Mouse (Mus musculus) limb, embryonic 11.5 days (tissue): ENCODE results near the gene AC192777.2. TPM values are rescaled to one million over a fixed set of nuclear protein-coding genes. Genes with fewer than 3 reads are reported as not detected.
"Not testable (repeated sequence)": the region's sequence is repeated elsewhere in the genome, so short reads cannot be mapped to it uniquely, and the experiment has no call there.

ENCODE experiments used
- ATAC-seq: fragments of 200-750 bp; cut with Nextera tagmentation; 2 replicates; pipeline ENCODE4 v1.8.0; 2017; ENCODE audit warnings: low read depth; ENCODE audit not compliant: insufficient number of reproducible peaks, low FRiP score, low TSS enrichment
- DNase-seq: peaks from one replicate; pipeline ENCODE4 v3.0.0-alpha.2; 2015; ENCODE audit warnings: low spot score
- H3K27ac ChIP-seq: fragments of 300-500 bp; sonication (generic); replicated peaks from 2 replicates; pipeline ENCODE4 v1.5.1; 2014; ENCODE audit warnings: low read depth, mild to moderate bottlenecking, low read length
- H3K27me3 ChIP-seq: fragments of 300-500 bp; sonication (generic); 2 replicates; pipeline ENCODE4 v1.6.1; 2014; ENCODE audit warnings: mild to moderate bottlenecking, low read length, mixed read lengths; ENCODE audit not compliant: control insufficient read depth, insufficient read depth
- H3K36me3 ChIP-seq: fragments of 300-500 bp; sonication (generic); 2 replicates; pipeline ENCODE4 v1.6.1; 2014; ENCODE audit warnings: mild to moderate bottlenecking, low read length, moderate library complexity, mixed read lengths; ENCODE audit not compliant: control insufficient read depth, insufficient read depth
- H3K4me1 ChIP-seq: fragments of 300-500 bp; sonication (generic); 2 replicates; pipeline ENCODE4 v1.6.1; 2014; ENCODE audit warnings: low read length, mixed read lengths; ENCODE audit not compliant: control insufficient read depth, insufficient read depth
- H3K4me2 ChIP-seq: fragments of 300-500 bp; sonication (generic); 2 replicates; pipeline ENCODE4 v1.6.1; 2014; ENCODE audit warnings: low read depth, mild to moderate bottlenecking, moderate library complexity; ENCODE audit not compliant: severe bottlenecking
- H3K4me3 ChIP-seq: fragments of 300-500 bp; sonication (generic); 2 replicates; pipeline ENCODE4 v1.5.1; 2014; ENCODE audit warnings: low read depth, low read length
- H3K9ac ChIP-seq: fragments of 300-500 bp; sonication (generic); 2 replicates; pipeline ENCODE4 v1.6.1; 2014; ENCODE audit warnings: mild to moderate bottlenecking, low read length
- H3K9me3 ChIP-seq: fragments of 300-500 bp; sonication (generic); 2 replicates; pipeline ENCODE4 v1.6.1; 2016; ENCODE audit warnings: low read length; ENCODE audit not compliant: control insufficient read depth
- WGBS: fragments of 180-500 bp; shearing (Covaris S2); extraction: QIAGEN DNeasy Blood & Tissue Kit; methylation state at CpG from one replicate; pipeline ENCODE4 v1.1.7; 2014; 5-methylcytosine and 5-hydroxymethylcytosine counted together
- microRNA-seq: library from miRNA; unstranded; fragments of <30 nt; microRNA quantifications from one replicate; pipeline ENCODE4, GENCODE M21; 2016
- polyA plus RNA-seq: library from polyadenylated mRNA; unstranded; fragments of >200 nt; fragmentation: Nextera tagmentation; extraction: Ambion mirVana; gene quantifications from 2 replicates; pipeline ENCODE4 v1.2.1, GENCODE M21; 2014

Gene AC192777.2
- not detected in 2 replicates for polyA plus RNA-seq

GRCm38 (mm10) chr17:40095150-40095549, at the start of gene AC192777.2:
AC192777.2 (plus strand) TSS chr17:40095450.
- not testable (repeated sequence) for H3K9ac ChIP-seq, H3K27me3 ChIP-seq

GRCm38 (mm10) chr17:40116172-40116571, 20.9 kb downstream of the AC192777.2 start:
- H3K27me3 ChIP-seq, H3K4me3 ChIP-seq, H3K27ac ChIP-seq, H3K4me2 ChIP-seq, DNase-seq, ATAC-seq, H3K36me3 ChIP-seq, H3K9ac ChIP-seq, H3K4me1 ChIP-seq, H3K9me3 ChIP-seq: not testable (repeated sequence)
- 93% methylated on average over 6 of the region's 6 CpGs for WGBS

More at GRCm38 (mm10) chr17:40095150-40095549, at the start of gene AC192777.2:
- H3K4me1 ChIP-seq, ATAC-seq, H3K27ac ChIP-seq, H3K36me3 ChIP-seq, H3K4me3 ChIP-seq, DNase-seq, H3K9me3 ChIP-seq, H3K4me2 ChIP-seq: not testable (repeated sequence)
- WGBS = 86% methylated on average over 1 of the region's 1 CpGs

GRCm38 (mm10) chr17:40116877-40117276, 21.6 kb downstream of the AC192777.2 start:
- ATAC-seq, H3K9ac ChIP-seq, H3K27ac ChIP-seq, H3K4me1 ChIP-seq, H3K36me3 ChIP-seq, H3K27me3 ChIP-seq, H3K9me3 ChIP-seq, DNase-seq, H3K4me2 ChIP-seq, H3K4me3 ChIP-seq: not testable (repeated sequence)
- WGBS = 35% methylated on average over 4 of the region's 4 CpGs

Small RNAs within 50 kb of the gene (microRNA-seq; reads per million reads assigned to microRNA genes)
- gene Gm26376 = not detected

Other genes with a start within 250 kb of the AC192777.2 start
- not detected in 2 replicates for gene Esp38, start 144.9 kb upstream of the AC192777.2 start, polyA plus RNA-seq
- gene Pgk2, start 113.2 kb downstream of the AC192777.2 start, polyA plus RNA-seq = not detected in 2 replicates
- not detected in 2 replicates for gene Crisp3, start 146.8 kb downstream of the AC192777.2 start, polyA plus RNA-seq
- gene Crisp1, start 223.8 kb downstream of the AC192777.2 start, polyA plus RNA-seq = not detected in 2 replicates